Mouse (Mus musculus): ENCODE measurements around the gene Adam17. TPM values are rescaled to one million over a fixed set of nuclear protein-coding genes. Genes with fewer than 3 reads are reported as not detected.

Adam17 gene
- polyA plus RNA-seq, 1 experiment from 2014 or later, result 44.4 TPM

GRCm38 (mm10) chr12:21337171-21337570 is 36.3 kb downstream of the Adam17 start:
- 97% methylated on average over 5 of the region's 5 CpGs for WGBS
- no peak for DNase-seq (ENCODE audit: low spot score)
- H3K4me2 ChIP-seq (ENCODE audit: low read depth, severe bottlenecking), result no peak overlapping the region
- H3K9ac ChIP-seq (ENCODE audit: low read length), result no peak overlapping the region
- no peak overlapping the region for H3K27ac ChIP-seq (replicated peaks; ENCODE audit: low read depth, low read length)
- H3K36me3 ChIP-seq (ENCODE audit: control insufficient read depth, insufficient read depth, low read length), result peaks cover 12% of the 10 kb centered on the region; the same call in 1 of the 2 replicates
- H3K4me1 ChIP-seq (ENCODE audit: control insufficient read depth, insufficient read depth, low read length), result no peaks in the 10 kb centered on the region
- ATAC-seq (ENCODE audit: insufficient number of reproducible peaks, low FRiP score, low TSS enrichment, low read depth), result no peak
- H3K27me3 ChIP-seq (ENCODE audit: control insufficient read depth, insufficient read depth, low read length), result no peaks in the 10 kb centered on the region
- no peaks in the 10 kb centered on the region for H3K9me3 ChIP-seq (ENCODE audit: control insufficient read depth, low read length)
- H3K4me3 ChIP-seq (ENCODE audit: low read depth, low read length), result no peak overlapping the region

DNA sequence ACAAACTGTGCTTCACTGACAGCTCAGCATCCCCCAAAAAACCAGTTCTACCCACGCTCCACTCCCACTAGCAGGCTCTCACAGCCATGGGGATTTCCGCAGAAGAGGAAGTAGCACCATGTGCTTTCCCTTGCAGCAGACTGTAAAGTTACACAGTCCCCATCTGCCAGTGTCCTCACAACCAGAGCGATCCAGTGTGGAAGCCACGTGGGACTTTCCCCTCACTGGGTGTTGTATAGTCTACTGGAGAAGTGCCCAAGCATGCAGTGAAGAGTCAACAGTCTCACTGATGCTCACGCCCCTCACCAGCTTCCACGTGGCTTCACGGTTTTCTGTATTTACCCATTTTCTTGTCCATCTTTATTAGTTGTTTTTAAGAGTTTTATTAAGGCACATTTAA is 37.6 kb downstream of the Adam17 start:
- H3K9me3 ChIP-seq (ENCODE audit: control insufficient read depth, low read length), result no peaks in the 10 kb centered on the region
- DNase-seq (ENCODE audit: low spot score), result no peak
- no peaks in the 10 kb centered on the region for H3K27me3 ChIP-seq (ENCODE audit: control insufficient read depth, insufficient read depth, low read length)
- 90% methylated on average over 7 of the region's 7 CpGs for WGBS
- H3K4me1 ChIP-seq (ENCODE audit: control insufficient read depth, insufficient read depth, low read length), result no peaks in the 10 kb centered on the region
- H3K4me2 ChIP-seq (ENCODE audit: low read depth, severe bottlenecking), result no peak overlapping the region
- no peak overlapping the region for H3K9ac ChIP-seq (ENCODE audit: low read length)
- peaks cover 18% of the 10 kb centered on the region; the same call in 1 of the 2 replicates for H3K36me3 ChIP-seq (ENCODE audit: control insufficient read depth, insufficient read depth, low read length)
- no peak for ATAC-seq (ENCODE audit: insufficient number of reproducible peaks, low FRiP score, low TSS enrichment, low read depth)
- no peak overlapping the region for H3K4me3 ChIP-seq (ENCODE audit: low read depth, low read length)
- no peak overlapping the region for H3K27ac ChIP-seq (replicated peaks; ENCODE audit: low read depth, low read length)

DNA sequence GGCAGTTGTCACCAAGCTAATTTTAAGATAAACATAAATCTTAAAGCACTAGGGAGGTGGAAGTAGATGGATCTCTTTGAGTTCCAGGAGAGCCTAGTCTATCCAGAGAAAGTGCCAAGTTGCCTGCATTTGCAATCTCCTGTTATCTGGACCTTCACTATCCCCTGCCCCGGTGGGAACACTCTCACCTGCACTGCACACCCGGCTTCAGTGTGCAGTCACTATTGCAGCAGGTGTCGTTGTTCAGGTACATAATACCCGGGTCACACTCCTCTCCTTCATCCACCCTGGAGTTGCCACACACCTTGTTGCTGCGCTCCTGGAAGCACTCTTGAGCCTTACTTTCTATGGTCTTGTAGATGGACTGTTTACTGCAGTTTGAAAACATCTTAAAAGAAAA is 39.7 kb downstream of the Adam17 start:
- 93% methylated on average over 5 of the region's 5 CpGs for WGBS
- DNase-seq (ENCODE audit: low spot score), result no peak
- H3K36me3 ChIP-seq (ENCODE audit: control insufficient read depth, insufficient read depth, low read length), result peaks cover 15% of the 10 kb centered on the region; the same call in 1 of the 2 replicates

GRCm38 (mm10) chr12:21333021-21333420 is 40.4 kb downstream of the Adam17 start:
- Histone ChIP-seq H3K4me2 (ENCODE audit: low read depth, severe bottlenecking) (no peak overlapping the region), H3K9me3 (ENCODE audit: control insufficient read depth, low read length) (no peaks in the 10 kb centered on the region), H3K4me3 (ENCODE audit: low read depth, low read length) (no peak overlapping the region), H3K4me1 (ENCODE audit: control insufficient read depth, insufficient read depth, low read length) (no peaks in the 10 kb centered on the region), H3K9ac (ENCODE audit: low read length) (no peak overlapping the region), H3K36me3 (ENCODE audit: control insufficient read depth, insufficient read depth, low read length) (peaks cover 17% of the 10 kb centered on the region; the same call in 1 of the 2 replicates), H3K27ac (replicated peaks; ENCODE audit: low read depth, low read length) (no peak overlapping the region), H3K27me3 (ENCODE audit: control insufficient read depth, insufficient read depth, low read length) (no peaks in the 10 kb centered on the region)
- WGBS, result 93% methylated on average over 7 of the region's 7 CpGs
- no peak for ATAC-seq (ENCODE audit: insufficient number of reproducible peaks, low FRiP score, low TSS enrichment, low read depth)
- DNase-seq (ENCODE audit: low spot score), result no peak

More for the DNA sequence above, 39.7 kb downstream of the Adam17 start:
- Histone ChIP-seq H3K4me2 (ENCODE audit: low read depth, severe bottlenecking) (no peak overlapping the region), H3K27ac (replicated peaks; ENCODE audit: low read depth, low read length) (no peak overlapping the region), H3K27me3 (ENCODE audit: control insufficient read depth, insufficient read depth, low read length) (no peaks in the 10 kb centered on the region), H3K4me1 (ENCODE audit: control insufficient read depth, insufficient read depth, low read length) (no peaks in the 10 kb centered on the region), H3K4me3 (ENCODE audit: low read depth, low read length) (no peak overlapping the region), H3K9ac (ENCODE audit: low read length) (no peak overlapping the region), H3K9me3 (ENCODE audit: control insufficient read depth, low read length) (no peaks in the 10 kb centered on the region)
- ATAC-seq (ENCODE audit: insufficient number of reproducible peaks, low FRiP score, low TSS enrichment, low read depth), result no peak

- Histone ChIP-seq H3K9me3 (ENCODE audit: control insufficient read depth, low read length) (no peaks in the 10 kb centered on the region), H3K27ac (replicated peaks; ENCODE audit: low read depth, low read length) (no peak overlapping the region), H3K4me3 (ENCODE audit: low read depth, low read length) (no peak overlapping the region), H3K36me3 (ENCODE audit: control insufficient read depth, insufficient read depth, low read length) (peaks cover 17% of the 10 kb centered on the region; the same call in 1 of the 2 replicates), H3K9ac (ENCODE audit: low read length) (no peak overlapping the region), H3K4me1 (ENCODE audit: control insufficient read depth, insufficient read depth, low read length) (no peaks in the 10 kb centered on the region), H3K27me3 (ENCODE audit: control insufficient read depth, insufficient read depth, low read length) (no peaks in the 10 kb centered on the region), H3K4me2 (ENCODE audit: low read depth, severe bottlenecking) (no peak overlapping the region)
- DNase-seq (ENCODE audit: low spot score) (no peak), ATAC-seq (ENCODE audit: insufficient number of reproducible peaks, low FRiP score, low TSS enrichment, low read depth) (no peak)
- 86% methylated on average over 6 of the region's 6 CpGs for WGBS
These were observed 41.7 kb downstream of the Adam17 start for GRCm38 (mm10) chr12:21331711-21332110.

DNA sequence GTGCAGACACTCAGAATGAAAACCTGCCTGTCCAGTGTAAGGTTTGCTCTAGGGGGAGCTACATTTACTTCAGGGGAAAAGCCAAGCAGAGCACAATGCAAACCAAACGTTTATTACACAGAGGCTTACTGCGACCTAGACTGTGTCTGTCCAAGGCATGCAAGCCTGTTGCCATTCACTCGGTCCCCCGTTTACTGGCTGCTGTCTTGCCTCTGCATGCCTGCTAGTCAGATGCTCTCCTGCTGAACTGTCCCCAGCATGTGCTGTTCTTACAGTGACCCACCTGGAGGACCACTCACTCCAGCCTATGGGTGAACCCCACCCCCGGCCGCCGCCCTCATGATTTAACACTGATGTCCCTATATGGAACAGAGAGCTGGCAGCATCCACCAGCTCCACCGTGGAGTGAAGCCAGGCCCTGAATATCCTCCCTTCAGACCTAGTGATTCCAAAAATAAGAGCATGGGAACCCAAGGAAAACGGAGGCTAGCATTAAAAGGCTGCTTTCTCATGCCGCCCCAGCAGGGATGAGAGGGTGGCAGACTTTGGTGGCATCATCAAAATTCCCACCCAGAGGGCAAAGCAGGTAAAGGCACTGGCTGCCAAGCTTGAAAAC is 42.4 kb downstream of the Adam17 start:
- no peak overlapping the region for H3K27ac ChIP-seq (replicated peaks; ENCODE audit: low read depth, low read length)
- WGBS, result 90% methylated on average over 10 of the region's 10 CpGs
- H3K27me3 ChIP-seq (ENCODE audit: control insufficient read depth, insufficient read depth, low read length), result no peaks in the 10 kb centered on the region
- H3K4me3 ChIP-seq (ENCODE audit: low read depth, low read length), result no peak overlapping the region
- H3K4me2 ChIP-seq (ENCODE audit: low read depth, severe bottlenecking), result no peak overlapping the region
- DNase-seq (ENCODE audit: low spot score), result no peak
- peaks cover 17% of the 10 kb centered on the region; the same call in 1 of the 2 replicates for H3K36me3 ChIP-seq (ENCODE audit: control insufficient read depth, insufficient read depth, low read length)
- H3K4me1 ChIP-seq (ENCODE audit: control insufficient read depth, insufficient read depth, low read length), result no peaks in the 10 kb centered on the region
- H3K9ac ChIP-seq (ENCODE audit: low read length), result no peak overlapping the region
- no peaks in the 10 kb centered on the region for H3K9me3 ChIP-seq (ENCODE audit: control insufficient read depth, low read length)
- no peak for ATAC-seq (ENCODE audit: insufficient number of reproducible peaks, low FRiP score, low TSS enrichment, low read depth)

- no peaks in the 10 kb centered on the region for H3K4me1 ChIP-seq (ENCODE audit: control insufficient read depth, insufficient read depth, low read length)
- no peak overlapping the region for H3K27ac ChIP-seq (replicated peaks; ENCODE audit: low read depth, low read length)
- no peak overlapping the region for H3K4me2 ChIP-seq (ENCODE audit: low read depth, severe bottlenecking)
- no peak for DNase-seq (ENCODE audit: low spot score)
- H3K36me3 ChIP-seq (ENCODE audit: control insufficient read depth, insufficient read depth, low read length), result peaks cover 24% of the 10 kb centered on the region; the same call in 1 of the 2 replicates
- ATAC-seq (ENCODE audit: insufficient number of reproducible peaks, low FRiP score, low TSS enrichment, low read depth), result no peak
- WGBS, result 91% methylated on average over 9 of the region's 9 CpGs
- no peaks in the 10 kb centered on the region for H3K9me3 ChIP-seq (ENCODE audit: control insufficient read depth, low read length)
- H3K27me3 ChIP-seq (ENCODE audit: control insufficient read depth, insufficient read depth, low read length), result no peaks in the 10 kb centered on the region
- H3K4me3 ChIP-seq (ENCODE audit: low read depth, low read length), result no peak overlapping the region
- no peak overlapping the region for H3K9ac ChIP-seq (ENCODE audit: low read length)
These were observed 43.6 kb downstream of the Adam17 start for GRCm38 (mm10) chr12:21329661-21330400.

- no peaks in the 10 kb centered on the region for H3K9me3 ChIP-seq (ENCODE audit: control insufficient read depth, low read length)
- H3K27me3 ChIP-seq (ENCODE audit: control insufficient read depth, insufficient read depth, low read length), result no peaks in the 10 kb centered on the region
- WGBS, result 94% methylated on average over 3 of the region's 3 CpGs
- no peak overlapping the region for H3K4me2 ChIP-seq (ENCODE audit: low read depth, severe bottlenecking)
- H3K27ac ChIP-seq (replicated peaks; ENCODE audit: low read depth, low read length), result no peak overlapping the region
- ATAC-seq (ENCODE audit: insufficient number of reproducible peaks, low FRiP score, low TSS enrichment, low read depth), result no peak
- no peak for DNase-seq (ENCODE audit: low spot score)
- no peak overlapping the region for H3K4me3 ChIP-seq (ENCODE audit: low read depth, low read length)
- H3K9ac ChIP-seq (ENCODE audit: low read length), result no peak overlapping the region
- H3K36me3 ChIP-seq (ENCODE audit: control insufficient read depth, insufficient read depth, low read length), result peaks cover 12% of the 10 kb centered on the region; the same call in 1 of the 2 replicates
- H3K4me1 ChIP-seq (ENCODE audit: control insufficient read depth, insufficient read depth, low read length), result no peaks in the 10 kb centered on the region
These were observed 47.1 kb downstream of the Adam17 start for GRCm38 (mm10) chr12:21326325-21326724.
